ENCODE assay signal across 23 mouse cellular contexts in the genomic region with DNA sequence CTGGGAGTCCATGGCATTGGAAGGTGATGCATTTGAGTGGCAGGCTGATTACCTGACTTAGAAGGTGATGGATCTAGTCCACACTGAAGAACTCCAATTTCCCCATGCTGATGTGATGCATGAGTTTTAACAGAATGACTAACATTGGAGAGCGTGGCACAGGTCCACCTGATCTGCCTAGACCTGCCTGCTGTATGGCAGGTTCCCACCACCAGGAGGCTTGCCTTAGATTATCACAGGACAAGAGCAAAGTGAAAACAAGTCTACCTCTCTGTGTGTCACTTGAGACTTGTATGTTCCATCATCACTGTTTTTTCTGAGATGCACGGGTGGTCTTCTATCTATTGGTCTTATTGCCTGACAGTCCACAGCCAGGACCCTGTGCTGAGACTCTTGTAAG.
DNase-seq lines count a peak whose midpoint lies in the region; ATAC-seq and TF ChIP-seq lines count a peak whose summit lies in the region.
"Had no signal": no experiment of that assay in that cellular context is flagged by ENCODE, and none has a peak within 500 bp of the region (broad histone marks: within the 10 kb centered on the region; RNA-seq: fewer than 3 reads in every experiment).

No protein-coding gene starts in this region.

- no peaks in the 10 kb centered on the region for H3K9me3 ChIP-seq in hindbrain, postnatal 0 days (ENCODE audit: low read length)
- no peaks in the 10 kb centered on the region for H3K9me3 ChIP-seq in hindbrain, embryonic 13.5 days
- H3K9me3 ChIP-seq in liver, postnatal 0 days (ENCODE audit: low read length): no peaks in the 10 kb centered on the region
- H3K9me3 ChIP-seq in stomach, postnatal 0 days (ENCODE audit: control insufficient read depth, low read length): no peaks in the 10 kb centered on the region
- H3K9me3 ChIP-seq: forebrain, embryonic 13.5 days; hindbrain, embryonic 10.5 days; intestine, embryonic 15.5 days; liver, embryonic 15.5 days; neural tube, embryonic 13.5 days had no signal

- TF ChIP-seq CTCF in hindbrain, postnatal 0 days (IDR thresholded peaks at IDR 0.05; ENCODE audit: low read depth): peak; percentile 34; the same call in 1 of the 2 replicates
- 0 out of 2 replicates have a peak, but pooled peaks have one; percentile 30 for TF ChIP-seq CTCF in liver, postnatal 0 days (IDR thresholded peaks at IDR 0.05; ENCODE audit: low read depth)
- peak; percentile 61 for TF ChIP-seq CTCF in stomach, postnatal 0 days (IDR thresholded peaks at IDR 0.05; ENCODE audit: low read depth)

- H3K27ac ChIP-seq in hindbrain, postnatal 0 days: no peak overlapping the region
- H3K27ac ChIP-seq in hindbrain, embryonic 13.5 days: no peak overlapping the region
- H3K27ac ChIP-seq in liver, postnatal 0 days (ENCODE audit: low read depth): no peak overlapping the region
- H3K27ac ChIP-seq in stomach, postnatal 0 days (replicated peaks): no peak overlapping the region
- H3K27ac ChIP-seq: forebrain, embryonic 13.5 days; hindbrain, embryonic 10.5 days; intestine, embryonic 15.5 days; liver, embryonic 15.5 days; neural tube, embryonic 13.5 days had no signal

- 90% methylated on average over 2 of the region's 2 CpGs for WGBS in hindbrain, postnatal 0 days
- 92% methylated on average over 2 of the region's 2 CpGs for WGBS in hindbrain, embryonic 13.5 days
- WGBS in liver, postnatal 0 days (ENCODE audit: insufficient replicate concordance): 79% methylated on average over 2 of the region's 2 CpGs
- 79% methylated on average over 2 of the region's 2 CpGs for WGBS in stomach, postnatal 0 days

- intact Hi-C loops in left cerebral cortex, postnatal 25 days (cut with DNase I): no loop called here

- no peak for TF ChIP-seq EP300 in liver, postnatal 0 days (IDR thresholded peaks at IDR 0.05; ENCODE audit: low read depth)
- TF ChIP-seq EP300 in stomach, postnatal 0 days (optimal IDR thresholded peaks at IDR 0.05): no peak

- no peak overlapping the region for H3K4me2 ChIP-seq in hindbrain, postnatal 0 days (ENCODE audit: low read depth, low read length)
- no peak overlapping the region for H3K4me2 ChIP-seq in hindbrain, embryonic 13.5 days
- no peak overlapping the region for H3K4me2 ChIP-seq in liver, postnatal 0 days (ENCODE audit: low read depth, low read length)
- H3K4me2 ChIP-seq in stomach, postnatal 0 days (replicated peaks; ENCODE audit: low read depth): no peak overlapping the region
- H3K4me2 ChIP-seq: forebrain, embryonic 13.5 days; intestine, embryonic 15.5 days; liver, embryonic 15.5 days; midbrain, embryonic 11.5 days; neural tube, embryonic 13.5 days had no signal

- H3K36me3 ChIP-seq in hindbrain, postnatal 0 days (ENCODE audit: insufficient read depth, low read length): no peaks in the 10 kb centered on the region
- H3K36me3 ChIP-seq in hindbrain, embryonic 13.5 days: no peaks in the 10 kb centered on the region
- H3K36me3 ChIP-seq in liver, postnatal 0 days (replicated peaks; ENCODE audit: insufficient read depth, low read length): no peaks in the 10 kb centered on the region
- H3K36me3 ChIP-seq in stomach, postnatal 0 days (ENCODE audit: control insufficient read depth, insufficient read depth, low read length): no peaks in the 10 kb centered on the region
- H3K36me3 ChIP-seq: hindbrain, embryonic 10.5 days; intestine, embryonic 15.5 days; liver, embryonic 15.5 days; neural tube, embryonic 13.5 days had no signal

- no peak overlapping the region for H3K4me3 ChIP-seq in hindbrain, postnatal 0 days (ENCODE audit: low read length)
- H3K4me3 ChIP-seq in hindbrain, embryonic 13.5 days: no peak overlapping the region
- no peak overlapping the region for H3K4me3 ChIP-seq in liver, postnatal 0 days (ENCODE audit: low read depth, low read length)
- H3K4me3 ChIP-seq in stomach, postnatal 0 days (ENCODE audit: low read depth, low read length): no peak overlapping the region
- H3K4me3 ChIP-seq: forebrain, embryonic 13.5 days; hindbrain, embryonic 10.5 days; intestine, embryonic 15.5 days; liver, embryonic 15.5 days; neural tube, embryonic 13.5 days had no signal

- H3K4me1 ChIP-seq in hindbrain, postnatal 0 days (ENCODE audit: insufficient read depth, low read length): 0 out of 2 replicates have a peak, but pooled peaks cover 5% of the 10 kb centered on the region
- H3K4me1 ChIP-seq in hindbrain, embryonic 13.5 days (replicated peaks): peaks cover 15% of the 10 kb centered on the region
- no peaks in the 10 kb centered on the region for H3K4me1 ChIP-seq in liver, postnatal 0 days (ENCODE audit: insufficient read depth)
- H3K4me1 ChIP-seq in stomach, postnatal 0 days (replicated peaks; ENCODE audit: control insufficient read depth, insufficient read depth): no peaks in the 10 kb centered on the region
- H3K4me1 ChIP-seq: forebrain, embryonic 13.5 days; liver, embryonic 15.5 days had no signal

- no peak for DNase-seq in hindbrain, postnatal 0 days (ENCODE audit: low spot score)
- DNase-seq in liver, postnatal 0 days: no peak
- DNase-seq in liver: no peak
- DNase-seq in ES-CJ7 (ENCODE audit: low read depth, low spot score): peak; percentile 13
- DNase-seq in stomach, postnatal 0 days (ENCODE audit: low spot score): no peak
- no peak for DNase-seq in left cerebral cortex, postnatal 25 days (ENCODE audit: low spot score in 2 of 2)
- DNase-seq: adrenal gland, adult 8-10 months; cerebellum, adult 8-10 months; cerebellum, postnatal 36 days; gastrocnemius, postnatal 10 days; heart, postnatal 14 days; kidney, postnatal 14 days; left cerebral cortex, postnatal 4 days; lung, postnatal 10 days; right cerebral cortex, postnatal 4 days had no signal

- H3K27me3 ChIP-seq in hindbrain, postnatal 0 days (ENCODE audit: insufficient read depth, low read length): no peaks in the 10 kb centered on the region
- 0 out of 2 replicates have a peak, but pooled peaks cover 6% of the 10 kb centered on the region for H3K27me3 ChIP-seq in hindbrain, embryonic 13.5 days
- H3K27me3 ChIP-seq in liver, postnatal 0 days (ENCODE audit: insufficient read depth, low read length): no peaks in the 10 kb centered on the region
- no peaks in the 10 kb centered on the region for H3K27me3 ChIP-seq in stomach, postnatal 0 days (ENCODE audit: control insufficient read depth, insufficient read depth, low read length)
- H3K27me3 ChIP-seq: forebrain, embryonic 13.5 days; intestine, embryonic 15.5 days; liver, embryonic 15.5 days; neural tube, embryonic 13.5 days had no signal

- ATAC-seq in hindbrain, postnatal 0 days: no peak
- no peak for ATAC-seq in hindbrain, embryonic 13.5 days (ENCODE audit: low FRiP score)
- no peak for ATAC-seq in liver, postnatal 0 days
- ATAC-seq in stomach, postnatal 0 days (ENCODE audit: low FRiP score, low TSS enrichment): no peak
- ATAC-seq: forebrain, embryonic 13.5 days; hindbrain, embryonic 16.5 days; intestine, embryonic 15.5 days had no signal

- H3K9ac ChIP-seq in hindbrain, postnatal 0 days (replicated peaks; ENCODE audit: low read length): no peak overlapping the region
- no peak overlapping the region for H3K9ac ChIP-seq in hindbrain, embryonic 13.5 days
- H3K9ac ChIP-seq in liver, postnatal 0 days (replicated peaks): no peak overlapping the region
- no peak overlapping the region for H3K9ac ChIP-seq in stomach, postnatal 0 days (ENCODE audit: low read length)
- H3K9ac ChIP-seq: forebrain, embryonic 13.5 days; intestine, embryonic 15.5 days; liver, embryonic 15.5 days; neural tube, embryonic 13.5 days had no signal
